Mouse (Mus musculus): ENCODE measurements at regions not wholly inside any gene's neighbourhood (a gene's known extent, or its start where the extent isn't known, plus 50 kb on each side); places are given as distances from the start of the nearest gene placed in this dataset.

- DNase-seq (ENCODE audit: low read depth, low spot score) = peak; percentile 74
These were observed 64.0 kb downstream of the Rps24 start for GRCm38 (mm10) chr14:24550763-24551471.

- DNase-seq (ENCODE audit: low read depth, low spot score) = no peak
These were observed 64.5 kb downstream of the Rps24 start for GRCm38 (mm10) chr14:24551472-24551783.

GRCm38 (mm10) chr14:24564801-24565624, 78.1 kb downstream of the Rps24 start:
- DNase-seq (ENCODE audit: low read depth, low spot score) = no peak

- no peak for DNase-seq (ENCODE audit: low read depth, low spot score)
These were observed 78.9 kb downstream of the Rps24 start for GRCm38 (mm10) chr14:24565718-24566322.

GRCm38 (mm10) chr14:24575111-24575510, 88.2 kb downstream of the Rps24 start:
- no peak for DNase-seq (ENCODE audit: low read depth, low spot score)

GRCm38 (mm10) chr14:24578535-24579111, 91.7 kb downstream of the Rps24 start:
- no peak for DNase-seq (ENCODE audit: low read depth, low spot score)

- DNase-seq (ENCODE audit: low read depth, low spot score) = no peak
These were observed 92.3 kb downstream of the Rps24 start for GRCm38 (mm10) chr14:24579153-24579795.

GRCm38 (mm10) chr14:24586133-24586908, 99.4 kb downstream of the Rps24 start:
- no peak for DNase-seq (ENCODE audit: low read depth, low spot score)

GRCm38 (mm10) chr14:24586982-24587672, 100.2 kb downstream of the Rps24 start:
- no peak for DNase-seq (ENCODE audit: low read depth, low spot score)

- DNase-seq (ENCODE audit: low read depth, low spot score) = no peak
These were observed 101.1 kb downstream of the Rps24 start for GRCm38 (mm10) chr14:24588041-24588440.

- DNase-seq (ENCODE audit: low read depth, low spot score) = no peak
These were observed 119.7 kb downstream of the Rps24 start for GRCm38 (mm10) chr14:24606444-24607173.

GRCm38 (mm10) chr14:24608356-24608755, 121.4 kb downstream of the Rps24 start:
- DNase-seq (ENCODE audit: low read depth, low spot score) = no peak

GRCm38 (mm10) chr14:24612254-24612995, 125.5 kb downstream of the Rps24 start:
- no peak for DNase-seq (ENCODE audit: low read depth, low spot score)

GRCm38 (mm10) chr14:24615776-24616175, 128.9 kb downstream of the Rps24 start:
- DNase-seq (ENCODE audit: low read depth, low spot score) = no peak

GRCm38 (mm10) chr14:24616306-24617125, 129.6 kb downstream of the Rps24 start:
- no peak for DNase-seq (ENCODE audit: low read depth, low spot score)

GRCm38 (mm10) chr14:24617126-24617375, 130.1 kb downstream of the Rps24 start:
- no peak for DNase-seq (ENCODE audit: low read depth, low spot score)

- peak; percentile 71 for DNase-seq (ENCODE audit: low read depth, low spot score)
These were observed 130.5 kb downstream of the Rps24 start for GRCm38 (mm10) chr14:24617393-24617861.
